Mouse (Mus musculus) heart, postnatal 0 days (tissue): ENCODE measurements around the gene Rdh7. TPM values are rescaled to one million over a fixed set of nuclear protein-coding genes. Genes with fewer than 3 reads are reported as not detected.
"Not testable (repeated sequence)": the region's sequence is repeated elsewhere in the genome, so short reads cannot be mapped to it uniquely, and the experiment has no call there.

Source experiments
- ATAC-seq: fragments of 200-750 bp; cut with Nextera tagmentation; 2 replicates; pipeline ENCODE4 v1.8.0; 2017; ENCODE audit warnings: low read depth, moderate number of reproducible peaks, moderate library complexity; ENCODE audit not compliant: insufficient read depth
- DNase-seq: peaks from one replicate; pipeline ENCODE4 v3.0.0-alpha.2; 2016; ENCODE audit warnings: low spot score
- H3K27ac ChIP-seq: fragments of 300-500 bp; sonication (generic); 2 replicates; pipeline ENCODE4 v1.5.1; 2014; ENCODE audit warnings: low read depth, mild to moderate bottlenecking
- H3K27me3 ChIP-seq: fragments of 300-500 bp; sonication (generic); 2 replicates; pipeline ENCODE4 v1.6.1; 2014; ENCODE audit warnings: low read length, mixed read lengths; ENCODE audit not compliant: control insufficient read depth, insufficient read depth
- H3K36me3 ChIP-seq: fragments of 300-500 bp; sonication (generic); replicated peaks from 2 replicates; pipeline ENCODE4 v1.6.1; 2014; ENCODE audit warnings: low read length, mixed read lengths; ENCODE audit not compliant: control insufficient read depth, insufficient read depth
- H3K4me1 ChIP-seq: fragments of 300-500 bp; sonication (generic); 2 replicates; pipeline ENCODE4 v1.6.1; 2014; ENCODE audit warnings: antibody characterized with exemption; ENCODE audit not compliant: control insufficient read depth, insufficient read depth
- H3K4me2 ChIP-seq: fragments of 300-500 bp; sonication (generic); 2 replicates; pipeline ENCODE4 v1.6.1; 2014; ENCODE audit warnings: low read depth, mild to moderate bottlenecking, low read length, moderate library complexity
- H3K4me3 ChIP-seq: fragments of 300-500 bp; sonication (generic); 2 replicates; pipeline ENCODE4 v1.5.1; 2014; ENCODE audit warnings: low read depth, low read length
- H3K9ac ChIP-seq: fragments of 300-500 bp; sonication (generic); replicated peaks from 2 replicates; pipeline ENCODE4 v1.6.1; 2014; ENCODE audit warnings: low read depth, low read length, mixed read lengths
- H3K9me3 ChIP-seq: fragments of 300-500 bp; sonication (generic); replicated peaks from 2 replicates; pipeline ENCODE4 v1.6.1; 2016; ENCODE audit warnings: low read length; ENCODE audit not compliant: control insufficient read depth
- CTCF ChIP-seq: IDR thresholded peaks from 2 replicates; pipeline ENCODE4 v1.5.1; 2016; ENCODE audit warnings: antibody characterized with exemption, control low read depth, low read depth
- EP300 ChIP-seq: IDR thresholded peaks from 2 replicates; pipeline ENCODE4 v1.6.1; 2016; ENCODE audit warnings: antibody characterized with exemption, low read depth
- WGBS: fragments of 180-500 bp; shearing (Covaris S2); extraction: QIAGEN DNeasy Blood & Tissue Kit; methylation state at CpG from one replicate; pipeline ENCODE4 v1.1.7; 2014; 5-methylcytosine and 5-hydroxymethylcytosine counted together
- polyA plus RNA-seq: library from polyadenylated mRNA; unstranded; fragments of >200 nt; fragmentation: Nextera tagmentation; extraction: Ambion mirVana; gene quantifications from 2 replicates; pipeline ENCODE4 v1.2.1, GENCODE M21; 2015
- total RNA-seq: library from RNA; depleted of rRNA; stranded (reverse); fragments of >200 nt; gene quantifications from 2 replicates; pipeline ENCODE4 v1.2.3, GENCODE M21; 2014; ENCODE audit warnings: low replicate concordance

The Rdh7 gene
- total and polyA plus RNA-seq, 2 experiments from 2014 or later = not detected

DNA sequence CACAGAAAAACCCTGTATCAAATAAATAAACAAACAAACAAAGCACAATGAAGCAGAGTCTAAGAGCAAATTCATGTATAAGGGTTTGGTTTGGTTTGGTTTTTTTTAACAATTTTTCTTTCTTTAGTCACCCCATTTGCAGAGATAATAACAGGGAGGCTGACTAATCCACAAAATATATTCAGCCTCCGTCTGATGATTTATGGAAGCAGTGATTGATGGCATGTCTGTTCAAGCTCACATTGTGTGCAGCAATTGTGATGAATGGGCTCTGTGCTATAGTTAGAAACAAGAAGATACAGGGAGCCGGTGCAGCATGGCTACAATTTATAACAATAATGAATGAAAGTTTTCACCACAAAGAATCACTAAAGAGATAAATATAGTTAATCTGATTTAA, 39.1 kb upstream of the Rdh7 start:
- no peak overlapping the region for H3K27ac ChIP-seq
- DNase-seq = no peak
- WGBS = 22% methylated on average over 2 of the region's 2 CpGs
- no peaks in the 10 kb centered on the region for H3K9me3 ChIP-seq
- no peaks in the 10 kb centered on the region for H3K4me1 ChIP-seq
- no peak overlapping the region for H3K4me3 ChIP-seq
- no peak overlapping the region for H3K9ac ChIP-seq
- H3K4me2 ChIP-seq = no peak overlapping the region
- no peaks in the 10 kb centered on the region for H3K27me3 ChIP-seq
- no peaks in the 10 kb centered on the region for H3K36me3 ChIP-seq
- ATAC-seq = no peak
- TF ChIP-seq CTCF (no peak), EP300 (no peak)

DNA sequence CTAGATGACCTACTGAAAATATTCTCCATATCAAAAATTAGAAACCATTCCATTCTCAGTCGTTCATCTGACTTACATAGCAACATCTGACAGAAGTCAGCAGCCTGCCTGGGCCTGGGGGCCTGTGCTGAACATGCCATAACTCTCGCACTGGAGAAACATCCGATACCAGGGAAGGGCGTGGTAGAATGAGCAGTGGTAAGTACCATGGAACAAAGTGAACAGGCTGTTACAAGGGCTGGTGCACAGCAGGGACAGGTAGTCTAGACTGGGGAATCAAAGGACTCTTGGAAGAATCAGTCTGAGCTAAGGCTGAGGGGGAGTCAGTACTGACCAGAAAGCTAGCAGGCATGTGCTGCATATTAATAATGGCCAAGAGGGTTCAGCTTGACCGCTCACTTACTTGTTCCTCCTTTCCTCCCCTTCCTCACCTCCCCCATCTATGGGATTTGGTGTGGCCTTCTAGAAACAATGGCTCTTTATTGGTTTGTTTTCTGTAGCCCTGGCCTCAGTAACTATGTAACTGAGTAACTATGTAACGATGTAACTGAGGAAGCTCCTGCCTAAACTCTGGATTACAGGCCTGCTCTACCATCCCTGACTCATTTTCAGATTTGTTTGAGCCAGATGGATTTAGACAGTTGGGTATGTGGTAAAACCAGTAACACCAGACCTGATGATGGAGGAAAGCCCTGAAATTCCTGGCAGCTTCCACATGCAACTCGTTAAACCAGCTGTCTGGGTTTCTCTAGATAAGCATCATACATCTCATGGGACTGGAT, 36.2 kb upstream of the Rdh7 start:
- TF ChIP-seq EP300 (no peak), CTCF (no peak)
- no peaks in the 10 kb centered on the region for H3K9me3 ChIP-seq
- H3K27ac ChIP-seq = no peak overlapping the region
- no peak for ATAC-seq
- no peaks in the 10 kb centered on the region for H3K36me3 ChIP-seq
- no peaks in the 10 kb centered on the region for H3K4me1 ChIP-seq
- no peak for DNase-seq
- H3K9ac ChIP-seq = no peak overlapping the region
- WGBS = 62% methylated on average over 7 of the region's 7 CpGs
- no peak overlapping the region for H3K4me3 ChIP-seq
- H3K4me2 ChIP-seq = no peak overlapping the region
- H3K27me3 ChIP-seq = no peaks in the 10 kb centered on the region

DNA sequence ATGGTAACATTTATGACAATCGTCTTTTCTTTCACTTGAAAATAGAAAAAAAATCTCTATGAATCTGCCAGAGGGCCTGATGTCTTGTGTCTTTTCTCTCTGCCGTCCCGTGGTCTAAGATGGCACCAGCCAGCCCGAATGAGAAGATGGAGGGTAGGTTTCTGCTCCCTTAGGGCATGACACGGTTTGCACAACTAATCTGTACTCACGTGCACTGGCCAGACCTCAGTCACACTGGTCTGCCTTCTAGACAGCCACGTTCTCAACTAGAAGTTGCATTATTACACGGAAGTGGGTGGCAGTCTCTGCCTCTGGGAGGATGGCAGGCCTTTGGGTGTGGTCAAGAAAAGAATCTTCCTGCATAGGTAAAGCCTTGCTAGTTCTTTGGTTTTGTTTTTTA, 34.4 kb upstream of the Rdh7 start:
- Histone ChIP-seq H3K4me2 (no peak overlapping the region), H3K27me3 (no peaks in the 10 kb centered on the region), H3K9me3 (no peaks in the 10 kb centered on the region), H3K4me3 (no peak overlapping the region), H3K27ac (no peak overlapping the region), H3K9ac (no peak overlapping the region), H3K4me1 (no peaks in the 10 kb centered on the region), H3K36me3 (no peaks in the 10 kb centered on the region)
- ATAC-seq (no peak), DNase-seq (no peak)
- no peak for TF ChIP-seq EP300
- TF ChIP-seq CTCF = no peak
- 82% methylated on average over 8 of the region's 8 CpGs for WGBS

DNA sequence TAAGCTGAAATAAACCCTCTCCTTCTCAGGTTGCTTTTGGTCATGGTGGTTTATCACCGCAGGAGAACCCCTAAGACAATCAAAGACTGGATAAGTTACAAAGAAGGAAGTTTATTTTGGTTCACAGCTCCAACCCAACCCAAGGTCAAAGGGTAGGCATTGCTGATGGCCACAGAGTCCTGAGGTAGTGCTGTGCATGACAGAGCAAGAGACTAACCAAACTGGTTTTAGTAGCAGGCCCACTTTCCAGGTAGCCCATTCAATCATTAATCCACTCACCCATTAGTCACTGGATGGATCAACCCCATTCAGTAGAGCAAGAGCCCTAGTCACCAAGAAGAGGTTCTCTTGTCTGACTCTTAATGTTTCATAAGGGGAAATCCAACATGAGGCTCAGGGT, 33.6 kb upstream of the Rdh7 start:
- Histone ChIP-seq H3K4me3 (no peak overlapping the region), H3K4me2 (no peak overlapping the region), H3K27ac (no peak overlapping the region), H3K27me3 (no peaks in the 10 kb centered on the region), H3K9me3 (no peaks in the 10 kb centered on the region), H3K4me1 (no peaks in the 10 kb centered on the region), H3K9ac (no peak overlapping the region), H3K36me3 (no peaks in the 10 kb centered on the region)
- ATAC-seq (no peak), DNase-seq (no peak)
- TF ChIP-seq EP300 (no peak), CTCF (no peak)
- 81% methylated on average over 1 of the region's 1 CpGs for WGBS

DNA sequence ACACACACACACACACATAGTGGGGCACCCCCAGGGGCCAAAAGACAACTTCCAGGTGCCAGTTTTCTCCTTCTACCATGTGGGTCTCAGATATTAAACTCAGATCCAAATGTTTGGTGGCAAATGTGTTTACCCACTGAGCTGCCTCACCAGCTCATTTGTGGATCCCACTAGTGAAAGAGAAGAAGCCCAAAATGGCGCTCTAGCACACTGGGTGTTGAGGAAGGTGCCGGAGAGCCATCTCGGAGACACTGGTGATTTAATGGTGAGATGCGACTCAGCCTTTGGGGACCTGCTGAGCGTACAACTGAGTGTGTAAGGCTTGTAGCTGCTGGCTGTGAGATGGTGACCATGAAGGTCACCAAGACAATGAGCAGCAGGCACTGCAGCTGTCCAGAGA, 29.0 kb upstream of the Rdh7 start:
- TF ChIP-seq EP300 (no peak), CTCF (no peak)

DNA sequence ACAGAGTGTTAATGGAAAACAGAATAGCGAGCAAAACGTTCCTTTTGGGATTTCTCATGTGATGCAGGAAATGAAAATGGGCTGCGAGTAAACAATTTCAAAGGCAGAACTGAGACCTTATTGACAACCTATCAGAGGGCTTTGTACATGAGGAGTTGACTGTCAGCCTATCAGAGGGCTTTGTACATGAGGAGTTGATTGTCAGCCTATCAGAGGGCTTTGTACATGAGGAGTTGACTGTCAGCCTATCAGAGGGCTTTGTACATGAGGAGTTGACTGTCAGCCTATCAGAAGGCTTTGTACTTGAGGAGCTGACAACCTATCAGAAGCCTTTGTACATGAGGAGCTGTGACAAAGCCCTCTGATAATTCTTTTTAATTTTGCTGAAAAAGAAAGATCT, 28.6 kb upstream of the Rdh7 start:
- H3K36me3 ChIP-seq, ATAC-seq, H3K4me1 ChIP-seq, H3K9ac ChIP-seq, H3K4me2 ChIP-seq, DNase-seq, H3K9me3 ChIP-seq, H3K4me3 ChIP-seq, H3K27me3 ChIP-seq, H3K27ac ChIP-seq: not testable (repeated sequence)
- 85% methylated on average over 3 of the region's 3 CpGs for WGBS

More for the DNA sequence above, 29.0 kb upstream of the Rdh7 start:
- DNase-seq (no peak), ATAC-seq (no peak)
- no peaks in the 10 kb centered on the region for H3K27me3 ChIP-seq
- 88% methylated on average over 5 of the region's 5 CpGs for WGBS
- no peaks in the 10 kb centered on the region for H3K4me1 ChIP-seq
- H3K9ac ChIP-seq = no peak overlapping the region
- H3K36me3 ChIP-seq = no peaks in the 10 kb centered on the region
- H3K9me3 ChIP-seq = no peaks in the 10 kb centered on the region
- no peak overlapping the region for H3K27ac ChIP-seq
- H3K4me2 ChIP-seq = no peak overlapping the region
- H3K4me3 ChIP-seq = no peak overlapping the region
